Mouse (Mus musculus) embryonic facial prominence, embryonic 11.5 days (tissue): ENCODE data around the gene Atp12a. TPM values are rescaled to one million over a fixed set of nuclear protein-coding genes. Genes with fewer than 3 reads are reported as not detected.

Experiments
- ATAC-seq: fragments of 200-750 bp; cut with Nextera tagmentation; replicated peaks from 2 replicates; pipeline ENCODE4 v1.8.0; 2017; ENCODE audit warnings: low read depth; ENCODE audit not compliant: insufficient number of reproducible peaks, low FRiP score, low TSS enrichment
- DNase-seq: peaks from one replicate; pipeline ENCODE4 v3.0.0-alpha.2; 2015; ENCODE audit warnings: low spot score
- H3K27ac ChIP-seq: fragments of 300-500 bp; sonication (generic); replicated peaks from 2 replicates; pipeline ENCODE4 v1.5.1; 2014; ENCODE audit warnings: mild to moderate bottlenecking, low read depth, low read length, control low read depth
- H3K27me3 ChIP-seq: fragments of 300-500 bp; sonication (generic); 2 replicates; pipeline ENCODE4 v1.6.1; 2014; ENCODE audit warnings: mild to moderate bottlenecking, low read length, moderate library complexity, mixed read lengths; ENCODE audit not compliant: control insufficient read depth, insufficient read depth
- H3K36me3 ChIP-seq: fragments of 300-500 bp; sonication (generic); replicated peaks from 2 replicates; pipeline ENCODE4 v1.6.1; 2014; ENCODE audit warnings: low read depth, mild to moderate bottlenecking, low read length, moderate library complexity, mixed read lengths; ENCODE audit not compliant: control insufficient read depth, insufficient read depth
- H3K4me1 ChIP-seq: fragments of 300-500 bp; sonication (generic); 2 replicates; pipeline ENCODE4 v1.6.1; 2014; ENCODE audit warnings: low read length, mixed read lengths; ENCODE audit not compliant: control insufficient read depth, insufficient read depth
- H3K4me2 ChIP-seq: fragments of 300-500 bp; sonication (generic); 2 replicates; pipeline ENCODE4 v1.6.1; 2014; ENCODE audit warnings: low read depth, mild to moderate bottlenecking, control low read depth, low read length, moderate library complexity
- H3K4me3 ChIP-seq: fragments of 300-500 bp; sonication (generic); 2 replicates; pipeline ENCODE4 v1.5.1; 2014; ENCODE audit warnings: low read depth, low read length, control low read depth
- H3K9ac ChIP-seq: fragments of 300-500 bp; sonication (generic); replicated peaks from 2 replicates; pipeline ENCODE4 v1.6.1; 2014; ENCODE audit warnings: mild to moderate bottlenecking, control low read depth, low read length
- H3K9me3 ChIP-seq: fragments of 300-500 bp; sonication (generic); replicated peaks from 2 replicates; pipeline ENCODE4 v1.6.1; 2016; ENCODE audit warnings: mild to moderate bottlenecking, low read length, inconsistent platforms, mixed read lengths; ENCODE audit not compliant: control insufficient read depth
- WGBS: fragments of 180-500 bp; shearing (Covaris S2); extraction: QIAGEN DNeasy Blood & Tissue Kit; methylation state at CpG from one replicate; pipeline ENCODE4 v1.1.7; 2014; 5-methylcytosine and 5-hydroxymethylcytosine counted together
- polyA plus RNA-seq: library from polyadenylated mRNA; unstranded; fragments of >200 nt; fragmentation: Nextera tagmentation; extraction: Ambion mirVana; gene quantifications from 2 replicates; pipeline ENCODE4 v1.2.1, GENCODE M21; 2014

Gene Atp12a
- polyA plus RNA-seq, 1 experiment from 2014 or later = 0.13 TPM

DNA sequence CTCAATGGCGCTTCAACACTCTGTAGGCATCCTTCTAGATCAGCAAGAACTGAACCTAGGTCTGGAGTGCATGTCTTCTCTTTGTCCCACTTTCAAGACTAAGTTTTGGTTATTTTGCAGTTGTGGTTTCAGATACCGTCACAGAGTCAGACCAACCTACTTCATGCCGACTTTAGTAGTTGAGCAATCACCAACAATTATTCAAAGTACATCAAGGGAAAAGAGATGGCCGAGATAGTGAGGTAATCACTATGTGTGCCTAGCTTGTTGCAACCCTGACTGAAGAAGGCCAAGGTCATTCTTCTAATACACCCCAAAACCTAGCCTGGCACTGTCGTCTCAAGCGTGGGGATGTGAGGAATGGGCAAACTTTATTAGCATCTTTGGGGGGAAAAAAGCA is 8.7 kb upstream of the Atp12a start:
- H3K27me3 ChIP-seq = no peaks in the 10 kb centered on the region
- no peak for DNase-seq
- no peak overlapping the region for H3K4me2 ChIP-seq
- H3K9ac ChIP-seq = no peak overlapping the region
- ATAC-seq = no peak
- no peak overlapping the region for H3K27ac ChIP-seq
- no peak overlapping the region for H3K4me3 ChIP-seq
- WGBS = 90% methylated on average over 6 of the region's 6 CpGs
- H3K36me3 ChIP-seq = no peaks in the 10 kb centered on the region
- no peaks in the 10 kb centered on the region for H3K4me1 ChIP-seq
- H3K9me3 ChIP-seq = no peaks in the 10 kb centered on the region

DNA sequence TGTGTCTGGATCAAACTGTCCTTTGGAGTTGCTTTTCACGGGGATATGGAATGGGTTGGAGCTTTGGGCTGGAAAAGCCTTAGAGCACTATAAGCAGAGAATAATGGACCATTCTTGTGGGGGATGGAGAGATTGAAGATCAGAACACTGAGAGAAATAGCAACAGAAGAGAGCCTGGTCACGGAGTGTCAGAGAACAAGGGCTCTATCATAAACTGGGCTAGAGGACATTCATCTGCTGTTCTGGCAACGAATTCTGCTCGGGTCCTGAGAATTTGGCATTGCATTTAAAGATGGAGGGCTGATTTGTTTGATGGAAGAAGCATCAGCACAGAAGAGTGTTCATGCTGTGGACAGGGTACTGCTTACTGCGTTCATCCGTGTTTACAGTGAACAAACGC is 6.4 kb upstream of the Atp12a start:
- Histone ChIP-seq H3K4me3 (no peak overlapping the region), H3K36me3 (no peaks in the 10 kb centered on the region), H3K9ac (no peak overlapping the region), H3K9me3 (no peaks in the 10 kb centered on the region), H3K27ac (no peak overlapping the region), H3K4me1 (no peaks in the 10 kb centered on the region), H3K27me3 (peaks cover 4% of the 10 kb centered on the region), H3K4me2 (no peak overlapping the region)
- 70% methylated on average over 7 of the region's 7 CpGs for WGBS
- no peak for DNase-seq
- ATAC-seq = no peak

DNA sequence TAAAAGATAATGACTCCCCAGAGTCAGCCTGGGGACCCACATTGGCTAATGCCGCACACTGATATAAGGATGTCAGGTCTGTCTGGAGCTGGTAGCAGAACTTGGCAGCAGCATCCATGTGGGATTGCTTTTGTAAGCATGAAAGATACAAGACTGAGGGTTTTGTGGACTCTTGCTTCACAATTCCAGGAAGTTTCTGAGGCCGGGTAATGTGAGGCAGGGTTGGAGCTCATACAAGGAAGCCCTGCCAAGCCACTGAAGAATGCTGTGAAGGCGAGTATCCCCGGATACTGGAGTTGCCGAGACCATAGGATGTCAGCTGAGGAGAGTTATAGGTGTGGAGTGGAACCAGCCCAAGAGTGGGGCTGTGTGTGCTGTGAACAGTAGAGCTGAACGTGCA is 5.7 kb upstream of the Atp12a start:
- H3K27me3 ChIP-seq = peaks cover 11% of the 10 kb centered on the region
- 76% methylated on average over 6 of the region's 6 CpGs for WGBS
- no peaks in the 10 kb centered on the region for H3K4me1 ChIP-seq
- H3K4me3 ChIP-seq = no peak overlapping the region
- ATAC-seq (no peak), DNase-seq (no peak)
- no peaks in the 10 kb centered on the region for H3K36me3 ChIP-seq
- no peaks in the 10 kb centered on the region for H3K9me3 ChIP-seq
- H3K4me2 ChIP-seq = no peak overlapping the region
- H3K27ac ChIP-seq = no peak overlapping the region
- H3K9ac ChIP-seq = no peak overlapping the region

DNA sequence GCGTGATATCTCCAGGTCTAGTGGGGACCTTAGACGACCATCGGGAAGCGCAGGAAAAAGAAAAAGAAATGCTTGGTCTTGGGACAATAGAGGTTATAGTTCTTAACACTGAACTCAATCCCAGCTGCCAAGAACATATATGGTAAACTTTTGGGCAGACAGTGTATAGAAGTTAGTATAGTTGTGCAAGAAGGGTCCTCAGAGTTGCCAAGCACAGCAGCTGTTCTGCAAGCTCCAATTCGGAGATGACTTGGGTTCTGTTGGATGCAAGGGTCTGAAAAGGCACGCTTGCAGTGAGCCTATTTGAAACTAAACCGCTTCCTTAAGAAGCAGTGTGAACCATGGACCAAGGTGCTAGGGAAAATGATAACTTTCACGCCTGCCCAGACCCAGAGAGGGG is 424 bp downstream of the Atp12a start:
- 31% methylated on average over 8 of the region's 8 CpGs for WGBS
- no peak overlapping the region for H3K9ac ChIP-seq
- peaks cover 32% of the 10 kb centered on the region for H3K27me3 ChIP-seq
- H3K36me3 ChIP-seq = no peaks in the 10 kb centered on the region
- no peaks in the 10 kb centered on the region for H3K9me3 ChIP-seq
- ATAC-seq (no peak), DNase-seq (no peak)
- H3K4me1 ChIP-seq = no peaks in the 10 kb centered on the region
- peak overlapping the region; percentile 76 for H3K4me2 ChIP-seq
- peak overlapping the region; percentile 36 for H3K4me3 ChIP-seq
- H3K27ac ChIP-seq = no peak overlapping the region

DNA sequence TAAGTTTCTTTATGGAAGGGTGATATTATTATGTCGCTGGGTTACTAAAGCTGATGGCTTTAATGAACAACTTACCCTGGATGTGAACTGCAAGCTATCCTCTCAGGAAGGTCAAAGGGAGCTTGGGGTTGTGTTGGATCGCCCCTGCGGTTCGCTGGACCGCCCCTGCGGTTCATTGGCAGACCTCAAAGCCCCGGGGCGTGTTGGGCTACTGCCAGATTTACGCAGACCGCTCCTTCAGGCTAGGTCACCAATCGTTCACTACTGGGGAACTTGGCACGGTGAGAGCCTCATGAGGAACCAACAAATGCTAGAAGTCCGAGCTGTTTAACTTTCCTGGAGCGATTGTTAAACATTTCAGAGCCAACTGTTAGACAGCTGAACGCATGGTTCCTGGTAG is 1.8 kb downstream of the Atp12a start:
- ATAC-seq = no peak
- Histone ChIP-seq H3K4me2 (no peak overlapping the region), H3K9me3 (no peaks in the 10 kb centered on the region), H3K36me3 (no peaks in the 10 kb centered on the region), H3K9ac (no peak overlapping the region), H3K27me3 (peaks cover 32% of the 10 kb centered on the region), H3K27ac (no peak overlapping the region), H3K4me1 (no peaks in the 10 kb centered on the region), H3K4me3 (no peak overlapping the region)
- DNase-seq = no peak
- 25% methylated on average over 15 of the region's 15 CpGs for WGBS

DNA sequence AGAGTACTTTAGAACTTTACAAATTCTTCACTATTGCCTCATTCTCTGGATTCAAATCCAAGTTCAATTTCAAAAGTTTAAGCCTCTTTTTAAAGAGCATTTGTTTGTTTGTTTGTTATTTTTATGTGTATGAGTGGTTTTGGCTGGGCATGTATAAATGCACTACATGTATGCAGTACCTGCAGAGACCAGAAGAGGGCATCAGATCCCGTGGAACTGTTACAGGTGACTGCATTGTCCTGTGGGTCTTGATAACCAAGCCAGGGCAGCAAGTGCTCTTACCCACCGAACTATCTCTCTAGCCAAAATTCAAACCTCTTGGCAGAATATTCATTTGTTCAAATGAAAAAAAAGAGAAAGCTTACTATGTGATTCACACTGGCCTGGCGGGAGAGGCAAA is 4.0 kb downstream of the Atp12a start:
- Histone ChIP-seq H3K27me3 (peaks cover 24% of the 10 kb centered on the region), H3K9ac (no peak overlapping the region), H3K4me1 (no peaks in the 10 kb centered on the region), H3K36me3 (no peaks in the 10 kb centered on the region), H3K27ac (no peak overlapping the region), H3K4me2 (no peak overlapping the region), H3K9me3 (no peaks in the 10 kb centered on the region), H3K4me3 (no peak overlapping the region)
- ATAC-seq (no peak), DNase-seq (peak; percentile 30)
- WGBS = 53% methylated on average over 3 of the region's 3 CpGs

DNA sequence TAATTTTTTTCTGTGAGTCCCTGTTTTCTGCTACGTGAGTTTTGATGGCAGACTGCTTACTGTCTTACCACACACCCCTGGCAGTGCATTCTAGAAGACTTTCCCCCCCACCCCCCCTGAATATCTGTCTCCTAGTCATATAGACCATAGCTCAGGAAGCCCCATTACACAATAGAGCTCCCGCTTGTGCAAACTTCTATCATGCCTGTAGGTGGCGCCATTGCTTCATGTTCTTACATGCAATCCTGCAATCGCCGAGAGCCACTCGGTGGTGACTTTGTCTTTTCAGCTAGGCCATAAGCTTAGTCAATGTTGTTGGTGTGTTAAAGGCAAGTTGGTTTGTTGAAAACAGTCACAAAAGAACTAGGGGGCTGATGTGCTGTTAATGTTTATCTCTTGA is 10.9 kb downstream of the Atp12a start:
- Histone ChIP-seq H3K4me1 (no peaks in the 10 kb centered on the region), H3K36me3 (no peaks in the 10 kb centered on the region), H3K27ac (no peak overlapping the region), H3K27me3 (no peaks in the 10 kb centered on the region), H3K4me2 (no peak overlapping the region), H3K9ac (no peak overlapping the region), H3K4me3 (no peak overlapping the region), H3K9me3 (no peaks in the 10 kb centered on the region)
- DNase-seq = peak; percentile 94
- ATAC-seq = no peak; the same call in 1 of the 2 replicates
- 4% methylated on average over 6 of the region's 6 CpGs for WGBS

DNA sequence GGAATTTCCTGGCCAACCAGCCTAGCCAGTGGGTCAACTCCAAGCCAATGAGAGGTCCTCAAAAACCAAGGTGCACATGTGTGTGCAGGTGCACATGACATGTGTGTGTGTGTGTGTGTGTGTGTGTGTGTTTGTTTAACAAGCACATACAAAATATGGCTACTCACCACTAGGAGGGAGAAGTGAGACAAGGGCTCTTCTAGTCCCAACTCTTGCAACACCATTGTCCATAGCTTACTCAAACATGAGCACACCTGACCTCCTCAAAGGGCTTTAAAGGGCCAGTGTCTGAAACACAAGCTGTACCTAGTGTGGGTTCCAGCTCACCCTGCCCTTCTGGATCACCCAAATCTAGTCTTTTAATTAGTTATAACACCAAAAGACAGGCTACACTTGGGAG is 12.9 kb downstream of the Atp12a start:
- no peak overlapping the region for H3K4me2 ChIP-seq
- H3K4me3 ChIP-seq = no peak overlapping the region
- no peak overlapping the region for H3K9ac ChIP-seq
- no peaks in the 10 kb centered on the region for H3K27me3 ChIP-seq
- no peak overlapping the region for H3K27ac ChIP-seq
- ATAC-seq (no peak), DNase-seq (no peak)
- no peaks in the 10 kb centered on the region for H3K4me1 ChIP-seq
- H3K9me3 ChIP-seq = no peaks in the 10 kb centered on the region
- no peaks in the 10 kb centered on the region for H3K36me3 ChIP-seq

DNA sequence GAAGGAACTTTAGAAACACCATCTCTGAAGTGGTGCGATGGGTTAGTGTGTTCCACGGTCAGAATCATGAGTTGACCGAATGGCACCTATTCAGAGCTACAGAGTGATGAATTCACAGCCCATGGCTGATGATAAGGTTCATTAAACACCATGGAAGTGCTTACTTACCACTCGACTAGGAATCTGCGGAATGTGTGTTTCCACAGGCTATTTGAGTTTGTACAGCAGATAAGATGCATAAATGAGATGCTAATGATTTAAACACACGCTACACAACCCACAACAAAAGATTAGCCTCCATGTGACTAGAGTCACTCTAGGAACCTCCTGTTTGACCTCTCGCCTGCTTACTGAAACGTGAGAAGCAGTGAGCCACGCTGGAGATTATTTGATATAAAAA is 14.5 kb downstream of the Atp12a start:
- DNase-seq = no peak
- Histone ChIP-seq H3K4me3 (no peak overlapping the region), H3K27me3 (no peaks in the 10 kb centered on the region), H3K4me2 (no peak overlapping the region), H3K4me1 (no peaks in the 10 kb centered on the region), H3K9me3 (no peaks in the 10 kb centered on the region), H3K9ac (no peak overlapping the region), H3K36me3 (no peaks in the 10 kb centered on the region), H3K27ac (no peak overlapping the region)
- WGBS = 72% methylated on average over 9 of the region's 9 CpGs
- ATAC-seq = no peak
